Mouse (Mus musculus): ENCODE measurements at regions not wholly inside any gene's neighbourhood (a gene's known extent, or its start where the extent isn't known, plus 50 kb on each side); places are given as distances from the start of the nearest gene placed in this dataset.

- TF ChIP-seq CTCF (IDR thresholded peaks at IDR 0.05; ENCODE audit: borderline replicate concordance, insufficient read depth, low read depth, low read length) = no peak
- no peak for TF ChIP-seq POLR2A (IDR thresholded peaks at IDR 0.05; ENCODE audit: borderline replicate concordance, insufficient read depth, low read length)
- Histone ChIP-seq H3K27ac (ENCODE audit: insufficient read depth, low read length) (no peak overlapping the region), H3K27me3 (ENCODE audit: control insufficient read depth, insufficient read depth, low read length) (no peaks in the 10 kb centered on the region), H3K4me3 (replicated peaks; ENCODE audit: insufficient read depth, low read depth, low read length) (no peak overlapping the region), H3K4me1 (ENCODE audit: control insufficient read depth, insufficient read depth, low read length) (no peaks in the 10 kb centered on the region)
- no peak for DNase-seq
- 69% methylated on average over 3 of the region's 3 CpGs for WGBS
Measured at GRCm38 (mm10) chr13:115308586-115308985, 206.8 kb upstream of the Itga1 start.

GRCm38 (mm10) chr13:115287371-115287770 is 185.6 kb upstream of the Itga1 start:
- H3K4me1 ChIP-seq (ENCODE audit: control insufficient read depth, insufficient read depth, low read length) = no peaks in the 10 kb centered on the region
- H3K27me3 ChIP-seq (ENCODE audit: control insufficient read depth, insufficient read depth, low read length) = no peaks in the 10 kb centered on the region
- peak in 1 of 2 experiments; percentile 0 for DNase-seq
- 32% methylated on average over 3 of the region's 3 CpGs for WGBS
- no peak overlapping the region for H3K4me3 ChIP-seq (replicated peaks; ENCODE audit: insufficient read depth, low read depth, low read length)
- TF ChIP-seq CTCF (IDR thresholded peaks at IDR 0.05; ENCODE audit: borderline replicate concordance, insufficient read depth, low read depth, low read length) (0 out of 2 replicates have a peak, but pooled peaks have one; percentile 15), POLR2A (IDR thresholded peaks at IDR 0.05; ENCODE audit: borderline replicate concordance, insufficient read depth, low read length) (no peak)
- no peak overlapping the region for H3K27ac ChIP-seq (ENCODE audit: insufficient read depth, low read length)

GRCm38 (mm10) chr13:115266164-115266563 is 164.4 kb upstream of the Itga1 start:
- no peaks in the 10 kb centered on the region for H3K4me1 ChIP-seq (ENCODE audit: control insufficient read depth, insufficient read depth, low read length)
- H3K27ac ChIP-seq (ENCODE audit: insufficient read depth, low read length) = no peak overlapping the region
- TF ChIP-seq CTCF (IDR thresholded peaks at IDR 0.05; ENCODE audit: borderline replicate concordance, insufficient read depth, low read depth, low read length) (no peak), POLR2A (IDR thresholded peaks at IDR 0.05; ENCODE audit: borderline replicate concordance, insufficient read depth, low read length) (no peak)
- WGBS = 81% methylated on average over 6 of the region's 6 CpGs
- H3K4me3 ChIP-seq (replicated peaks; ENCODE audit: insufficient read depth, low read depth, low read length) = no peak overlapping the region
- H3K27me3 ChIP-seq (ENCODE audit: control insufficient read depth, insufficient read depth, low read length) = no peaks in the 10 kb centered on the region
- DNase-seq = no peak

- H3K27me3 ChIP-seq (ENCODE audit: control insufficient read depth, insufficient read depth, low read length) = no peaks in the 10 kb centered on the region
- no peak for DNase-seq
- no peak overlapping the region for H3K27ac ChIP-seq (ENCODE audit: insufficient read depth, low read length)
- no peak overlapping the region for H3K4me3 ChIP-seq (replicated peaks; ENCODE audit: insufficient read depth, low read depth, low read length)
- WGBS = 57% methylated on average over 2 of the region's 2 CpGs
- TF ChIP-seq CTCF (IDR thresholded peaks at IDR 0.05; ENCODE audit: borderline replicate concordance, insufficient read depth, low read depth, low read length) (no peak), POLR2A (IDR thresholded peaks at IDR 0.05; ENCODE audit: borderline replicate concordance, insufficient read depth, low read length) (no peak)
- H3K4me1 ChIP-seq (ENCODE audit: control insufficient read depth, insufficient read depth, low read length) = no peaks in the 10 kb centered on the region
Measured at GRCm38 (mm10) chr13:115257345-115257744, 155.6 kb upstream of the Itga1 start.

GRCm38 (mm10) chr13:115252541-115252940 is 150.8 kb upstream of the Itga1 start:
- 60% methylated on average over 3 of the region's 3 CpGs for WGBS
- no peaks in the 10 kb centered on the region for H3K27me3 ChIP-seq (ENCODE audit: control insufficient read depth, insufficient read depth, low read length)
- H3K27ac ChIP-seq (ENCODE audit: insufficient read depth, low read length) = no peak overlapping the region
- DNase-seq = no peak
- no peak overlapping the region for H3K4me3 ChIP-seq (replicated peaks; ENCODE audit: insufficient read depth, low read depth, low read length)
- no peaks in the 10 kb centered on the region for H3K4me1 ChIP-seq (ENCODE audit: control insufficient read depth, insufficient read depth, low read length)
- no peak for TF ChIP-seq CTCF (IDR thresholded peaks at IDR 0.05; ENCODE audit: borderline replicate concordance, insufficient read depth, low read depth, low read length)
- no peak for TF ChIP-seq POLR2A (IDR thresholded peaks at IDR 0.05; ENCODE audit: borderline replicate concordance, insufficient read depth, low read length)

- H3K4me3 ChIP-seq (replicated peaks; ENCODE audit: insufficient read depth, low read depth, low read length) = no peak overlapping the region
- H3K27ac ChIP-seq (ENCODE audit: insufficient read depth, low read length) = no peak overlapping the region
- WGBS = 85% methylated on average over 4 of the region's 4 CpGs
- no peak for DNase-seq
- H3K27me3 ChIP-seq (ENCODE audit: control insufficient read depth, insufficient read depth, low read length) = no peaks in the 10 kb centered on the region
- TF ChIP-seq POLR2A (IDR thresholded peaks at IDR 0.05; ENCODE audit: borderline replicate concordance, insufficient read depth, low read length) = no peak
- TF ChIP-seq CTCF (IDR thresholded peaks at IDR 0.05; ENCODE audit: borderline replicate concordance, insufficient read depth, low read depth, low read length) = no peak
- no peaks in the 10 kb centered on the region for H3K4me1 ChIP-seq (ENCODE audit: control insufficient read depth, insufficient read depth, low read length)
Measured at GRCm38 (mm10) chr13:115231981-115232380, 130.2 kb upstream of the Itga1 start.

- Histone ChIP-seq H3K27me3 (ENCODE audit: control insufficient read depth, insufficient read depth, low read length) (no peaks in the 10 kb centered on the region), H3K4me1 (ENCODE audit: control insufficient read depth, insufficient read depth, low read length) (no peaks in the 10 kb centered on the region), H3K27ac (ENCODE audit: insufficient read depth, low read length) (no peak overlapping the region), H3K4me3 (replicated peaks; ENCODE audit: insufficient read depth, low read depth, low read length) (no peak overlapping the region)
- DNase-seq = peak; percentile 18 to 22
- WGBS = 26% methylated on average over 13 of the region's 13 CpGs
- TF ChIP-seq CTCF (IDR thresholded peaks at IDR 0.05; ENCODE audit: borderline replicate concordance, insufficient read depth, low read depth, low read length) = peak; percentile 51; the same call in 1 of the 2 replicates
- no peak for TF ChIP-seq POLR2A (IDR thresholded peaks at IDR 0.05; ENCODE audit: borderline replicate concordance, insufficient read depth, low read length)
Measured at GRCm38 (mm10) chr13:115230494-115230893, 128.7 kb upstream of the Itga1 start.

- WGBS = 4% methylated on average over 6 of the region's 6 CpGs
- TF ChIP-seq CTCF (IDR thresholded peaks at IDR 0.05; ENCODE audit: borderline replicate concordance, insufficient read depth, low read depth, low read length) (no peak), POLR2A (IDR thresholded peaks at IDR 0.05; ENCODE audit: borderline replicate concordance, insufficient read depth, low read length) (no peak)
- no peaks in the 10 kb centered on the region for H3K27me3 ChIP-seq (ENCODE audit: control insufficient read depth, insufficient read depth, low read length)
- no peaks in the 10 kb centered on the region for H3K4me1 ChIP-seq (ENCODE audit: control insufficient read depth, insufficient read depth, low read length)
- H3K4me3 ChIP-seq (replicated peaks; ENCODE audit: insufficient read depth, low read depth, low read length) = no peak overlapping the region
- H3K27ac ChIP-seq (ENCODE audit: insufficient read depth, low read length) = no peak overlapping the region
- DNase-seq = no peak
Measured at GRCm38 (mm10) chr13:115226824-115227223, 125.1 kb upstream of the Itga1 start.

Data from cerebellum, adult 2 months (tissue).